Mouse (Mus musculus) lung, adult 2 months (tissue): ENCODE measurements around the gene Tubb4b.

Experiments used
- CTCF ChIP-seq: fragments of 200-500 bp; IDR thresholded peaks from 2 replicates; pipeline ENCODE4 v1.5.1; 2011; ENCODE audit warnings: mild to moderate bottlenecking, low read length, control low read depth; ENCODE audit not compliant: insufficient read depth
- POLR2A ChIP-seq: fragments of 200-500 bp; IDR thresholded peaks from 2 replicates; pipeline ENCODE4 v1.6.1; 2011; ENCODE audit warnings: low read depth, mild to moderate bottlenecking, control low read depth, low read length, borderline replicate concordance; ENCODE audit errors: extremely low read depth

DNA sequence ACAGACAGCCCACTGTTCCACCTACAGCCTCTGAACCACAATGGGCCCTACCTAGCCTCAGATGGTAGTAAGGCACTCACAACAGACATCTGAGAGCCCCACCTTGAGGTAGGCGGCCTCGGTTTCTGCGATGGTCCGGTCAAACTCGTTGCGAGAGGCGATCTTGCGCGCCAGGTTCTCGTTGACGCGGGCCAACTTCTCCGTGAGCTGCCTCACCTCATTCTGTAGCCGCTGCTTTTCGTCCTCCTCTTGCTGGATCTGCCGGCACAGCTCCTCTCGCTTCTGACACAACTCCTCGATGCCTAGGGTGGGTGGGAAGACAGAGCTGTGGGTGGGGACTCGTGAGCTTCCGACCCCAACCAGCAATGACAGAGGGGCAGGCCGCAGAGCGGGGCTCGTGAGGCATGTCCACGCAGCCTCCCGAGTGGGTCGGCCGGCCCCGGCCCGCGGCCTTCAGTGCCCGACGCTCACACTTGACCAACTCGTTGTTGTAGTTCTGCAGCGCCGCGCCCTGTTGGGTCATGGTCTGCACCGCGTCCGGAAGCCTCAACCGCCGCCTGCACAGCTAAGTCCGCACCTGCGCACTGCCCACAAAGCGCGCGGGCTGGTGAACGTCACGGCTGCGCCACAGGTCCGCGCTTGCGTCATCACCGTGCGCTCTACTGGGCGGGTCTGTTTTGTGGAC, 47.5 kb upstream of the Tubb4b start, which contains the start of the genes Ssna1 and Anapc2:
- TF ChIP-seq POLR2A (peak; percentile 89; the same call in 1 of the 2 replicates), CTCF (no peak)
